Mouse (Mus musculus) forebrain, postnatal 0 days (tissue): ENCODE measurements at regions not wholly inside any gene's neighbourhood (a gene's known extent, or its start where the extent isn't known, plus 50 kb on each side); places are given as distances from the start of the nearest gene placed in this dataset.

Experiments used
- ATAC-seq: fragments of 200-750 bp; cut with Nextera tagmentation; 2 replicates; pipeline ENCODE4 v1.8.0; 2017; ENCODE audit warnings: mild to moderate bottlenecking, moderate library complexity
- DNase-seq: peaks from one replicate; pipeline ENCODE4 v3.0.0-alpha.2; 2015
- H3K27ac ChIP-seq: fragments of 300-500 bp; sonication (generic); 2 replicates; pipeline ENCODE4 v1.5.1; 2014; ENCODE audit warnings: low read depth, mild to moderate bottlenecking, antibody characterized with exemption, low read length, moderate library complexity, mixed read lengths
- H3K27me3 ChIP-seq: fragments of 300-500 bp; sonication (generic); 2 replicates; pipeline ENCODE4 v1.6.1; 2014; ENCODE audit warnings: mild to moderate bottlenecking, low read length, mixed read lengths; ENCODE audit not compliant: insufficient read depth
- H3K36me3 ChIP-seq: fragments of 300-500 bp; sonication (generic); 2 replicates; pipeline ENCODE4 v1.6.1; 2014; ENCODE audit warnings: mild to moderate bottlenecking, moderate library complexity; ENCODE audit not compliant: insufficient read depth
- H3K4me1 ChIP-seq: fragments of 300-500 bp; sonication (generic); 2 replicates; pipeline ENCODE4 v1.6.1; 2014; ENCODE audit warnings: antibody characterized with exemption; ENCODE audit not compliant: insufficient read depth
- H3K4me2 ChIP-seq: fragments of 300-500 bp; sonication (generic); 2 replicates; pipeline ENCODE4 v1.6.1; 2014; ENCODE audit warnings: low read depth, mild to moderate bottlenecking, moderate library complexity
- H3K4me3 ChIP-seq: fragments of 300-500 bp; sonication (generic); 2 replicates; pipeline ENCODE4 v1.5.1; 2014; ENCODE audit warnings: low read depth, low read length, mixed read lengths
- H3K9ac ChIP-seq: fragments of 300-500 bp; sonication (generic); 2 replicates; pipeline ENCODE4 v1.6.1; 2014; ENCODE audit warnings: mild to moderate bottlenecking
- H3K9me3 ChIP-seq: fragments of 300-500 bp; sonication (generic); 2 replicates; pipeline ENCODE4 v1.6.1; 2016; ENCODE audit warnings: low read length
- CTCF ChIP-seq: sonication (generic); IDR thresholded peaks from 2 replicates; pipeline ENCODE4 v1.5.1; 2016; ENCODE audit warnings: antibody characterized with exemption, control low read depth, low read depth
- WGBS: fragments of 180-500 bp; shearing (Covaris S2); extraction: QIAGEN DNeasy Blood & Tissue Kit; methylation state at CpG from one replicate; pipeline ENCODE4 v1.1.7; 2014; 5-methylcytosine and 5-hydroxymethylcytosine counted together

GRCm38 (mm10) chr1:142838663-142839062 lies 801.8 kb upstream of the B3galt2 start:
- H3K27me3 ChIP-seq, result no peaks in the 10 kb centered on the region
- no peak overlapping the region for H3K4me3 ChIP-seq
- no peaks in the 10 kb centered on the region for H3K9me3 ChIP-seq
- no peak overlapping the region for H3K9ac ChIP-seq
- H3K36me3 ChIP-seq, result no peaks in the 10 kb centered on the region
- ATAC-seq (no peak), DNase-seq (no peak)
- TF ChIP-seq CTCF, result no peak
- H3K27ac ChIP-seq, result no peak overlapping the region
- H3K4me1 ChIP-seq, result no peaks in the 10 kb centered on the region
- 55% methylated on average over 4 of the region's 4 CpGs for WGBS
- no peak overlapping the region for H3K4me2 ChIP-seq

DNA sequence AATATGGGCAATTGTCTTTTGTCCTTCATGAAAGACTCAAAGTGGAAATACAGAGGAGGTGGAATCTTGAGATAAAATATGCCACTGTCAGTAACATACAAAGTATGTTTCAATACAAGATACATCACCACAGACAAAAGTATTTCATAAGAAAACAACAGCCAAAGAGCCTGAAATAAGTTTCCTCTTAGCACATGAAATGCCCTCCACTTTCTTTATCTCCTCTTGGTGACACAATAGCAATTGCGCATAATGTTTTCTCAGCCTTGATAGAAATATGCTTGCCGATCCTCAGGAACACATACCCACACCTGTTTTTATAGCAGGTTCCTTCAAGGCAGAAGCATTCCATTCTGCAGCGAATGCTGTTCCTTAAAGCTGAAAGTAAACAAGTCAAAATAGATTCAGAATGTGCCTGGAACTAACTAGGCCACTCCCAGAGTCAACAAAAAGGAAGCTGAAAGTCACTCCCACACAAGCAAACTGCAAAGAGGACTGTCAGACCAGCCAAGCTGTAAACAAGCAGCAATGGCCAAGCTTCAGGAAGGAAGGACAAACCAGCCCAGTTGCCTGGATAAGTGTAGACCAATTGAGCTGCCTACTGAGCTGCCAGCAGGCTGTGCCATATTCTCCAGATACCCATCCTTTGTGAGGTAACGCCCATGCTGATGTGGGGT lies 773.3 kb upstream of the B3galt2 start:
- H3K36me3 ChIP-seq, result no peaks in the 10 kb centered on the region
- 87% methylated on average over 4 of the region's 4 CpGs for WGBS

DNA sequence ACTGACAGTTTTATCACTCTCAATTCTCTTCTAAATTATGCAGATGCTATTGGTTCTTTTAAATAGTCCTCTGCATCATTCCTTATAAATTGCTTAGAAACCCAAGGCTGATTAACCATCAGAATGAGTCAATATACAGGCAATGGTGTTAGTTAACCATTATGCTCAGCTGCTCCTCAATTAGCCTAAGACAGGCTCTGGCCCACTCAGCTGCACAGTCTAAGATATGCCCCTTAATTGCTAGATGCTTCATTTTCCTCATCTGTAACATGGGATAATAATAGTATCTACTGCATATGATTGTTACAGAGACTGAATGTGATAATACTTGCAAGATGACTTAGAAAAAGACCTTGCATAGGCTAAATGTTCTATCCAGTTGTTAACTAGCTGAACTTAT lies 748.6 kb upstream of the B3galt2 start:
- ATAC-seq, result no peak
- no peak for TF ChIP-seq CTCF
- Histone ChIP-seq H3K27ac (no peak overlapping the region), H3K4me1 (no peaks in the 10 kb centered on the region), H3K27me3 (no peaks in the 10 kb centered on the region), H3K9me3 (no peaks in the 10 kb centered on the region), H3K4me2 (no peak overlapping the region), H3K4me3 (no peak overlapping the region), H3K9ac (no peak overlapping the region), H3K36me3 (no peaks in the 10 kb centered on the region)
- DNase-seq, result no peak

More for the DNA sequence above, 773.3 kb upstream of the B3galt2 start:
- no peak for TF ChIP-seq CTCF
- Histone ChIP-seq H3K9ac (no peak overlapping the region), H3K4me1 (no peaks in the 10 kb centered on the region), H3K27me3 (no peaks in the 10 kb centered on the region), H3K27ac (no peak overlapping the region), H3K4me3 (no peak overlapping the region), H3K4me2 (no peak overlapping the region), H3K9me3 (no peaks in the 10 kb centered on the region)
- ATAC-seq, result no peak
- no peak for DNase-seq

- WGBS, result 93% methylated on average over 2 of the region's 2 CpGs
- ATAC-seq (no peak), DNase-seq (no peak)
- H3K27me3 ChIP-seq, result no peaks in the 10 kb centered on the region
- TF ChIP-seq CTCF, result no peak
- H3K36me3 ChIP-seq, result no peaks in the 10 kb centered on the region
- no peak overlapping the region for H3K4me3 ChIP-seq
- no peak overlapping the region for H3K4me2 ChIP-seq
- H3K9me3 ChIP-seq, result no peaks in the 10 kb centered on the region
- no peak overlapping the region for H3K27ac ChIP-seq
- H3K9ac ChIP-seq, result no peak overlapping the region
- H3K4me1 ChIP-seq, result no peaks in the 10 kb centered on the region
These were observed 747.3 kb upstream of the B3galt2 start for GRCm38 (mm10) chr1:142893156-142893555.

GRCm38 (mm10) chr1:142894145-142894544 lies 746.3 kb upstream of the B3galt2 start:
- H3K36me3 ChIP-seq, result no peaks in the 10 kb centered on the region
- H3K4me1 ChIP-seq, result no peaks in the 10 kb centered on the region
- no peak for TF ChIP-seq CTCF
- H3K4me2 ChIP-seq, result no peak overlapping the region
- DNase-seq, result no peak
- H3K4me3 ChIP-seq, result no peak overlapping the region
- H3K9me3 ChIP-seq, result no peaks in the 10 kb centered on the region
- H3K27me3 ChIP-seq, result no peaks in the 10 kb centered on the region
- no peak overlapping the region for H3K27ac ChIP-seq
- ATAC-seq, result no peak
- H3K9ac ChIP-seq, result no peak overlapping the region

DNA sequence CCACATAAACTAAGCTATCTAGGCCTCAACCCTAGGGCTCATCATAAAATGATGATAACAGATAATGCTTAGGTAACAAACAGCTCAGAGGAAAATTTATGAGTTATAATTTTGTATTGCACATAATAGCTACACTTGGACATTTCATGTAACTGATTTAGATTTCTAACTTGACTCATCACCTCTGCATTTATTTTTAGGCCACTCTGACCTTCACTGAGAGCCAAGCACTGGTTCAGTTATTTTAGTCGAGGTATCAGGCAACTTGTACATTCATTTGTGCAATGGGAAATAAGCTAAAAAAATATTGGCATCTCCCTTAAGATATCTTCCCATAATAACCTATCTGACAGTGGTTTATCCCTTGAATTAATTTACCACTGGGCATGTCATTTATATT lies 745.4 kb upstream of the B3galt2 start:
- no peaks in the 10 kb centered on the region for H3K27me3 ChIP-seq
- H3K9ac ChIP-seq, result no peak overlapping the region
- WGBS, result 87% methylated on average over 1 of the region's 1 CpGs
- H3K4me3 ChIP-seq, result no peak overlapping the region
- H3K36me3 ChIP-seq, result no peaks in the 10 kb centered on the region
- no peak overlapping the region for H3K27ac ChIP-seq
- ATAC-seq, result no peak
- no peak overlapping the region for H3K4me2 ChIP-seq
- DNase-seq, result no peak
- no peak for TF ChIP-seq CTCF
- H3K4me1 ChIP-seq, result no peaks in the 10 kb centered on the region
- H3K9me3 ChIP-seq, result no peaks in the 10 kb centered on the region

DNA sequence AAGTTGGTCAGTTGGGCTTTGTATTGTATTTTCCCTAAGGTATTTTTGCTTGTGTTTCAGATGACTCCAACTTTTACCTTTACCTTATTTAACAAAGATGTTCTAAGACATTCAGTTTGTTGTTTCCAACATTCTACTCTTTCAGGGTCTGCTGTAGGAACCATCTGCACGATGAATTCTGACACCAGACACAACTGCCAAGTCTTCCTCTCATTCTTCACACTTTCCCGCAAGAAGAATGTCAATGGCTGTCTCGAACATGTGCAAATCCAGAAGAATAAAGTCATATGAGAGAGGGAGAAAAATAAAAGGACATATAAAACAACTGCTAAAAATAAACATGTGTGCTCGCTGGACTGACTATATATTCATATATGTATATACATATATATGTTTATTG lies 730.6 kb upstream of the B3galt2 start:
- H3K27ac ChIP-seq, result no peak overlapping the region
- no peak overlapping the region for H3K4me2 ChIP-seq
- H3K4me3 ChIP-seq, result no peak overlapping the region
- ATAC-seq (no peak), DNase-seq (no peak)
- H3K4me1 ChIP-seq, result no peaks in the 10 kb centered on the region
- no peak overlapping the region for H3K9ac ChIP-seq
- WGBS, result 68% methylated on average over 4 of the region's 4 CpGs
- no peaks in the 10 kb centered on the region for H3K36me3 ChIP-seq
- H3K27me3 ChIP-seq, result no peaks in the 10 kb centered on the region
- no peaks in the 10 kb centered on the region for H3K9me3 ChIP-seq
- TF ChIP-seq CTCF, result no peak
